Mouse (Mus musculus) heart, postnatal 0 days (tissue): ENCODE measurements around the gene Tmie. TPM values are rescaled to one million over a fixed set of nuclear protein-coding genes. Genes with fewer than 3 reads are reported as not detected.

Experiments
- microRNA-seq: library from miRNA; unstranded; fragments of <30 nt; microRNA quantifications from one replicate; pipeline ENCODE4, GENCODE M21; 2016
- polyA plus RNA-seq: library from polyadenylated mRNA; unstranded; fragments of >200 nt; fragmentation: Nextera tagmentation; extraction: Ambion mirVana; gene quantifications from 2 replicates; pipeline ENCODE4 v1.2.1, GENCODE M21; 2015
- total RNA-seq: library from RNA; depleted of rRNA; stranded (reverse); fragments of >200 nt; gene quantifications from 2 replicates; pipeline ENCODE4 v1.2.3, GENCODE M21; 2014; ENCODE audit warnings: low replicate concordance; rRNA removed

Gene Tmie
- total and polyA plus RNA-seq, 2 experiments from 2014 or later = 0.71 TPM; not detected in 1

Small RNA genes within 50 kb of the gene (microRNA-seq; reads per million reads assigned to microRNA genes)
- not detected for gene Gm24269

Other genes with a start within 250 kb of the Tmie start
- 11.5 and 12.9 TPM in 2 replicates for gene Nbeal2, start 226.0 kb downstream of the Tmie start, total RNA-seq
- 1.2 and 1.6 TPM in 2 replicates for gene Nbeal2, start 226.0 kb downstream of the Tmie start, polyA plus RNA-seq
- 52.9 and 95.9 TPM in 2 replicates for gene Ccdc12, start 223.6 kb downstream of the Tmie start, total RNA-seq
- 134 and 143 TPM in 2 replicates for gene Ccdc12, start 223.6 kb downstream of the Tmie start, polyA plus RNA-seq
- 7,206 and 8,752 TPM in 2 replicates for gene Myl3, start 138.3 kb downstream of the Tmie start, total RNA-seq
- gene Myl3, start 138.3 kb downstream of the Tmie start, polyA plus RNA-seq = 7,883 and 7,975 TPM in 2 replicates
- 34.2 and 41.8 TPM in 2 replicates for gene Pth1r, start 133.0 kb downstream of the Tmie start, total RNA-seq
- 11.4 and 12.0 TPM in 2 replicates for gene Pth1r, start 133.0 kb downstream of the Tmie start, polyA plus RNA-seq
- not detected in 2 replicates for gene Prss42, start 81.9 kb downstream of the Tmie start, total RNA-seq
- gene Prss42, start 81.9 kb downstream of the Tmie start, polyA plus RNA-seq = not detected in 2 replicates
- gene Prss44, start 66.1 kb downstream of the Tmie start, total RNA-seq = not detected in 2 replicates
- not detected in 2 replicates for gene Prss44, start 66.1 kb downstream of the Tmie start, polyA plus RNA-seq
- gene Prss43, start 53.4 kb downstream of the Tmie start, total RNA-seq = not detected in 2 replicates
- gene Prss43, start 53.4 kb downstream of the Tmie start, polyA plus RNA-seq = 0.04 TPM in 1 of 2 replicates, not detected in the other
- not detected in 2 replicates for gene Prss45, start 45.5 kb downstream of the Tmie start, total RNA-seq
- 0.15 TPM in 1 of 2 replicates, not detected in the other for gene Prss45, start 45.5 kb downstream of the Tmie start, polyA plus RNA-seq
- not detected in 2 replicates for gene Prss46, start 35.6 kb downstream of the Tmie start, total RNA-seq
- gene Prss46, start 35.6 kb downstream of the Tmie start, polyA plus RNA-seq = not detected in 2 replicates
- not detected in 2 replicates for gene Prss50, start 22.1 kb downstream of the Tmie start, total RNA-seq
- 0.08 TPM in 1 of 2 replicates, not detected in the other for gene Prss50, start 22.1 kb downstream of the Tmie start, polyA plus RNA-seq
- 5.5 and 6.0 TPM in 2 replicates for gene Als2cl, start 243 bp downstream of the Tmie start, total RNA-seq
- gene Als2cl, start 243 bp downstream of the Tmie start, polyA plus RNA-seq = 1.3 and 2.1 TPM in 2 replicates
- not detected in 2 replicates for gene Fam240a, start 36.7 kb upstream of the Tmie start, total RNA-seq
- gene Fam240a, start 36.7 kb upstream of the Tmie start, polyA plus RNA-seq = not detected in 2 replicates
- gene Tdgf1, start 66.0 kb upstream of the Tmie start, total RNA-seq = not detected in 2 replicates
- gene Tdgf1, start 66.0 kb upstream of the Tmie start, polyA plus RNA-seq = not detected in 2 replicates
- gene Lrrc2, start 71.4 kb upstream of the Tmie start, total RNA-seq = 7.1 and 11.4 TPM in 2 replicates
- gene Lrrc2, start 71.4 kb upstream of the Tmie start, polyA plus RNA-seq = 14.6 and 21.0 TPM in 2 replicates
- gene Rtp3, start 110.5 kb upstream of the Tmie start, total RNA-seq = 0.46 and 1.4 TPM in 2 replicates
- gene Rtp3, start 110.5 kb upstream of the Tmie start, polyA plus RNA-seq = 0.21 and 0.26 TPM in 2 replicates
- 3.3 and 25.2 TPM in 2 replicates for gene Ltf, start 139.2 kb upstream of the Tmie start, total RNA-seq
- gene Ltf, start 139.2 kb upstream of the Tmie start, polyA plus RNA-seq = 0.72 and 1.5 TPM in 2 replicates
- gene Ccrl2, start 177.4 kb upstream of the Tmie start, total RNA-seq = 7.6 and 8.5 TPM in 2 replicates
- gene Ccrl2, start 177.4 kb upstream of the Tmie start, polyA plus RNA-seq = 9.9 and 11.6 TPM in 2 replicates
- 82.4 and 86.6 TPM in 2 replicates for gene Lrrfip2, start 237.5 kb upstream of the Tmie start, total RNA-seq
- 62.6 and 73.9 TPM in 2 replicates for gene Lrrfip2, start 237.5 kb upstream of the Tmie start, polyA plus RNA-seq